Mouse (Mus musculus): ENCODE data around the gene Gm45808. TPM values are rescaled to one million over a fixed set of nuclear protein-coding genes. Genes with fewer than 3 reads are reported as not detected.

Gm45808 gene
- polyA plus RNA-seq, 1 experiment = not detected

- Histone ChIP-seq H3K27me3 (ENCODE audit: control insufficient read depth, insufficient read depth, low read length) (no peaks in the 10 kb centered on the region), H3K4me3 (ENCODE audit: control insufficient read depth, insufficient read depth, low read length) (peak within 1 kb of the TSS; percentile 74), H3K36me3 (ENCODE audit: control insufficient read depth, insufficient read depth, low read length) (peaks cover under 1% of the 10 kb centered on the region; the same call in 1 of the 2 replicates), H3K4me1 (replicated peaks; ENCODE audit: control insufficient read depth, insufficient read depth, low read length) (peaks cover 22% of the 10 kb centered on the region), H3K27ac (ENCODE audit: control insufficient read depth, insufficient read depth, low read length) (peak within 1 kb of the TSS; percentile 77; the same call in 1 of the 2 replicates)
- WGBS = under 1% methylated on average over 45 of the region's 45 CpGs
- TF ChIP-seq POLR2A (IDR thresholded peaks at IDR 0.05; ENCODE audit: control insufficient read depth, extremely low read depth, insufficient read depth, low read length, poor library complexity) (peak; percentile 16), CTCF (IDR thresholded peaks at IDR 0.05; ENCODE audit: borderline replicate concordance, control insufficient read depth, extremely low read depth, insufficient read depth, low read length, poor library complexity) (peak; percentile 97)
- peak; percentile 100 for DNase-seq
These were observed 52.2 kb downstream of the Gm45808 start, which contains the start of gene Gys1 for GRCm38 (mm10) chr7:45434203-45435015. Gene Gys1 (plus strand): TSS chr7:45434844.

DNA sequence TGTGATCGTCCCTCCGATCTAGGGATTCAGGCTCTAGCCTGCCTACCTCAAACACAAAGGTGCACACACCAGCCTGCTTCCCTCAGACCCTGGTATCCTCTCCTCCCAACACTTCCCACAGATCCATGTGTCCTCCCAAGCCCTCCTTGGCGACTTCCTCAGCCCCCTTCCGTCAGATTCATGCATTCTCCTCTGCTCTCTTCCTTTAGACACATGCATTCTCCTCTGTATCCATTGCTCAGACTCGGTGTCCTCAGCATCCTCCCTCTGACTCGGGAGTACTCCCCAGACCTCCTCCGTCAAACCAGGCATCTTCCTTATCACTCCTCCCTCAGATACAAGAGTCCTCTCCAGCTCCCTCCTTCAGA is 52.8 kb downstream of the Gm45808 start:
- no peak for DNase-seq
- no peaks in the 10 kb centered on the region for H3K27me3 ChIP-seq (ENCODE audit: control insufficient read depth, insufficient read depth, low read length)
- H3K4me1 ChIP-seq (replicated peaks; ENCODE audit: control insufficient read depth, insufficient read depth, low read length) = peaks cover 22% of the 10 kb centered on the region
- WGBS = under 1% methylated on average over 7 of the region's 7 CpGs
- H3K27ac ChIP-seq (ENCODE audit: control insufficient read depth, insufficient read depth, low read length) = peak overlapping the region; percentile 38; the same call in 1 of the 2 replicates
- H3K36me3 ChIP-seq (ENCODE audit: control insufficient read depth, insufficient read depth, low read length) = peaks cover 7% of the 10 kb centered on the region
- TF ChIP-seq CTCF (IDR thresholded peaks at IDR 0.05; ENCODE audit: borderline replicate concordance, control insufficient read depth, extremely low read depth, insufficient read depth, low read length, poor library complexity) = no peak
- TF ChIP-seq POLR2A (IDR thresholded peaks at IDR 0.05; ENCODE audit: control insufficient read depth, extremely low read depth, insufficient read depth, low read length, poor library complexity) = 0 out of 2 replicates have a peak, but pooled peaks have one; percentile 10
- peak overlapping the region; percentile 74 for H3K4me3 ChIP-seq (ENCODE audit: control insufficient read depth, insufficient read depth, low read length)

DNA sequence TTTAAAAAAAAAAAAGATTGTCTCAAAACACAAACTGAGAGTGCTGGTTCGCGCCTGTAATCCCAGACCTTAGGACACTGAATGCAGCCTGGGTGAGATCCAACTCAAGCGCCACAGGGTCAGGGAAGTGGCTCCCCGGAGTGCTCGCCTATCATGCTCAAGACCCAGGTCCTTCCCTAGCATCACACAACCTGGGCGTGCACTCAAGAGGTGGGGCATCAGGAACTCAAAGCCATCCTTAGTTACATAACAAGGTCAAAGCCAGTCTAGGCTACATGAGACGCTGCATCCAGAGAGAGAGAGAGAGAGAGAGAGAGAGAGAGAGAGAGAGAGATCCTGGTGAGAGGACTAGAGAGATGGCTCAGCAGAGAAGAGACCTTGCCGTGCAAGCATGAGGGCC is 60.1 kb downstream of the Gm45808 start:
- Histone ChIP-seq H3K4me1 (replicated peaks; ENCODE audit: control insufficient read depth, insufficient read depth, low read length) (no peaks in the 10 kb centered on the region), H3K27me3 (ENCODE audit: control insufficient read depth, insufficient read depth, low read length) (no peaks in the 10 kb centered on the region), H3K27ac (ENCODE audit: control insufficient read depth, insufficient read depth, low read length) (no peak overlapping the region), H3K36me3 (ENCODE audit: control insufficient read depth, insufficient read depth, low read length) (peaks cover 50% of the 10 kb centered on the region), H3K4me3 (ENCODE audit: control insufficient read depth, insufficient read depth, low read length) (no peak overlapping the region)
- 94% methylated on average over 8 of the region's 8 CpGs for WGBS
- no peak for DNase-seq
- TF ChIP-seq POLR2A (IDR thresholded peaks at IDR 0.05; ENCODE audit: control insufficient read depth, extremely low read depth, insufficient read depth, low read length, poor library complexity) (no peak), CTCF (IDR thresholded peaks at IDR 0.05; ENCODE audit: borderline replicate concordance, control insufficient read depth, extremely low read depth, insufficient read depth, low read length, poor library complexity) (no peak)

DNA sequence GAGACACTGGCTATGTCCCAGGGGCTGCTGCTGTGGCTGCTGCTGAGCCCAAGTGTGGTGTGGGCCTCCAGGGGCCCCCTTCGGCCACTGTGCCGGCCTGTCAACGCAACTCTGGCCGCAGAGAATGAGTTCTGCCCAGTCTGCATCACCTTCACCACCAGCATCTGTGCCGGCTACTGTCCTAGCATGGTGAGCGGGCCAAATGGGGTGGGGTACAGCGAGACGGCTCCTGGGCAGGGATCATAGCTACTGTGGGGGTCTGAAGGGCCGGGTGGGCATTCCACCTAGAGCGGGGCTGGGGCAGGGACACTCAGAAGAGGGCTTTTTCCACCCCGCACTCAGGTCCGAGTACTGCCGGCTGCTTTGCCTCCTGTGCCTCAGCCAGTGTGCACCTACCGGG is 65.4 kb downstream of the Gm45808 start:
- H3K36me3 ChIP-seq (ENCODE audit: control insufficient read depth, insufficient read depth, low read length) = peaks cover 45% of the 10 kb centered on the region
- no peak for DNase-seq
- peaks cover 5% of the 10 kb centered on the region; the same call in 1 of the 2 replicates for H3K27me3 ChIP-seq (ENCODE audit: control insufficient read depth, insufficient read depth, low read length)
- H3K4me3 ChIP-seq (ENCODE audit: control insufficient read depth, insufficient read depth, low read length) = no peak overlapping the region
- no peaks in the 10 kb centered on the region for H3K4me1 ChIP-seq (replicated peaks; ENCODE audit: control insufficient read depth, insufficient read depth, low read length)
- no peak overlapping the region for H3K27ac ChIP-seq (ENCODE audit: control insufficient read depth, insufficient read depth, low read length)
- no peak for TF ChIP-seq POLR2A (IDR thresholded peaks at IDR 0.05; ENCODE audit: control insufficient read depth, extremely low read depth, insufficient read depth, low read length, poor library complexity)
- no peak for TF ChIP-seq CTCF (IDR thresholded peaks at IDR 0.05; ENCODE audit: borderline replicate concordance, control insufficient read depth, extremely low read depth, insufficient read depth, low read length, poor library complexity)
- WGBS = over 99% methylated on average over 14 of the region's 14 CpGs

DNA sequence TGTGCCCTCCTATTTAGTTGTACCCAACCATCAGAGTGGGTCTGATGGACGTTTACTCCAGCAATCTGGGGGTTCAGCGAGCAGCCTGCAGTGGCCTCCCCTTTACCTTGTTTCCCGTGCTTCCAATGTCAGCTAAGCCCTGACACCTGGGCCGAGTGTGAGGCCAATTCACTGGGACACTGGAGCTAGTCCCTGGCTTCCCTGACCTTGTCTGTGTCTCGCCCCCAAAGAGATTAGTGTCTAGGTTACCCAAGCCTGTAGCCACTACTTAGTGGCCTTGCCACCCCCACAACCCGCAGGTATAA is 66.0 kb downstream of the Gm45808 start, which contains the start of gene Lhb:
Gene Lhb, plus strand, starts transcription at position 206 of the 305 bp plus-strand sequence.
- no peak for DNase-seq
- WGBS = 89% methylated on average over 6 of the region's 6 CpGs
- TF ChIP-seq POLR2A (IDR thresholded peaks at IDR 0.05; ENCODE audit: control insufficient read depth, extremely low read depth, insufficient read depth, low read length, poor library complexity) (no peak), CTCF (IDR thresholded peaks at IDR 0.05; ENCODE audit: borderline replicate concordance, control insufficient read depth, extremely low read depth, insufficient read depth, low read length, poor library complexity) (no peak)
- Histone ChIP-seq H3K36me3 (ENCODE audit: control insufficient read depth, insufficient read depth, low read length) (peaks cover 45% of the 10 kb centered on the region), H3K27ac (ENCODE audit: control insufficient read depth, insufficient read depth, low read length) (no peak within 1 kb of the TSS), H3K4me1 (replicated peaks; ENCODE audit: control insufficient read depth, insufficient read depth, low read length) (peaks cover 3% of the 10 kb centered on the region), H3K4me3 (ENCODE audit: control insufficient read depth, insufficient read depth, low read length) (no peak within 1 kb of the TSS), H3K27me3 (ENCODE audit: control insufficient read depth, insufficient read depth, low read length) (peaks cover 10% of the 10 kb centered on the region; the same call in 1 of the 2 replicates)

DNA sequence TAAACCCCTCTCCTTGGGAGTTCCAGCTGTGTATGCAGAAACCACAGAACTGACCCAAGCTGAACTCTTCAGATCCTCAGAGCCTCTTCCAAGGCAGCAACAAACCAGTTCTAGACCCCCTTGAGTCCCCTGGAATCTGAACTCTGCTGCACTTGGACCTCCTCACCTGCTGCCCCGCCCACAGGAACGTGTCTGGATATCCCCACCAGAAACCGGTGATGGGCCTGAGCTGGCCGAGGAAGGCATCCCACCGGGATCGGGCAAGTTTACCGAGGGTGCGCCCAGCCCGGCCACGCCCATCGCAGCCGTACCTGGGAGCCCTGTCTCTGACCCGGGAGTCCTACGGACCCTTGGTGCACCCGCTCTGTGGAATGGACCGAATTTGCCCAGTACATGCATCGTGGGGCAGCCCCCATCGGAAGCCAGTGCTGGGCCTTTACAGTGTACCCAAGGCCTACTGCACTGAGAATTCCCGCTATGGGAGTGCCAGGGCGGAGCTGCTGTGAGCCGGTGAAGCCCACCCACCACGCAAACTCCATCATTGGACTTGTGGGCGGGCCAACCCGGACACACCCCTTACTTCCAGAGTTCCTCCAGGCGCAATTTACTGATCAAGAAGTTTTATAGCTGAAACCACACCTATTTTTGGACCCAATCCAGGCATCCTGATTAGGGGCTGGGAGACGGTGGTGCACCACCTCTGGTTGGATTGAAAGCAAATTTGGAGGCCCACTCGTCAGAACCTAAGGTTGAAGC is 66.6 kb downstream of the Gm45808 start:
- DNase-seq = no peak
- Histone ChIP-seq H3K27ac (ENCODE audit: control insufficient read depth, insufficient read depth, low read length) (no peak overlapping the region), H3K27me3 (ENCODE audit: control insufficient read depth, insufficient read depth, low read length) (peaks cover 13% of the 10 kb centered on the region; the same call in 1 of the 2 replicates), H3K36me3 (ENCODE audit: control insufficient read depth, insufficient read depth, low read length) (peaks cover 42% of the 10 kb centered on the region), H3K4me1 (replicated peaks; ENCODE audit: control insufficient read depth, insufficient read depth, low read length) (peaks cover 9% of the 10 kb centered on the region), H3K4me3 (ENCODE audit: control insufficient read depth, insufficient read depth, low read length) (no peak overlapping the region)
- 68% methylated on average over 27 of the region's 27 CpGs for WGBS
- TF ChIP-seq POLR2A (IDR thresholded peaks at IDR 0.05; ENCODE audit: control insufficient read depth, extremely low read depth, insufficient read depth, low read length, poor library complexity) (no peak), CTCF (IDR thresholded peaks at IDR 0.05; ENCODE audit: borderline replicate concordance, control insufficient read depth, extremely low read depth, insufficient read depth, low read length, poor library complexity) (no peak)
